Mouse (Mus musculus): ENCODE data around the gene 2310009B15Rik.

- TF ChIP-seq EP300 (IDR thresholded peaks at IDR 0.05; ENCODE audit: low read depth) (no peak), CTCF (IDR thresholded peaks at IDR 0.05; ENCODE audit: low read depth) (no peak)
These were observed 12.5 kb downstream of the 2310009B15Rik start for GRCm38 (mm10) chr1:138844166-138844565.

Measured in liver, embryonic 14.5 days (tissue).